Mouse (Mus musculus): ENCODE data around the gene Cd244a. TPM values are rescaled to one million over a fixed set of nuclear protein-coding genes. Genes with fewer than 3 reads are reported as not detected.

The Cd244a gene
- polyA plus RNA-seq, 1 experiment from 2014 or later = not detected

- WGBS = 74% methylated on average over 5 of the region's 5 CpGs
Measured at GRCm38 (mm10) chr1:171646429-171646940, 87.5 kb downstream of the Cd244a start.

GRCm38 (mm10) chr1:171647716-171648115 lies 88.7 kb downstream of the Cd244a start:
- 79% methylated on average over 5 of the region's 5 CpGs for WGBS
- DNase-seq (ENCODE audit: low spot score) = no peak
- no peaks in the 10 kb centered on the region for H3K36me3 ChIP-seq (ENCODE audit: control insufficient read depth, insufficient read depth, low read length)
- H3K4me3 ChIP-seq (ENCODE audit: low read depth, low read length) = no peak overlapping the region
- ATAC-seq = no peak
- no peak overlapping the region for H3K9ac ChIP-seq (ENCODE audit: low read length)
- H3K27me3 ChIP-seq (replicated peaks; ENCODE audit: control insufficient read depth, insufficient read depth, low read length) = no peaks in the 10 kb centered on the region
- no peaks in the 10 kb centered on the region for H3K9me3 ChIP-seq (replicated peaks; ENCODE audit: control insufficient read depth, low read length)
- no peak overlapping the region for H3K27ac ChIP-seq (ENCODE audit: low read depth, low read length)
- no peak overlapping the region for H3K4me2 ChIP-seq (ENCODE audit: low read length)
- no peaks in the 10 kb centered on the region for H3K4me1 ChIP-seq (ENCODE audit: control insufficient read depth, insufficient read depth, low read length)

More at GRCm38 (mm10) chr1:171646429-171646940, 87.5 kb downstream of the Cd244a start:
- ATAC-seq = no peak
- DNase-seq (ENCODE audit: low spot score) = no peak
- no peak overlapping the region for H3K4me3 ChIP-seq (ENCODE audit: low read depth, low read length)
- no peaks in the 10 kb centered on the region for H3K27me3 ChIP-seq (replicated peaks; ENCODE audit: control insufficient read depth, insufficient read depth, low read length)
- H3K36me3 ChIP-seq (ENCODE audit: control insufficient read depth, insufficient read depth, low read length) = no peaks in the 10 kb centered on the region
- H3K4me2 ChIP-seq (ENCODE audit: low read length) = no peak overlapping the region
- no peaks in the 10 kb centered on the region for H3K9me3 ChIP-seq (replicated peaks; ENCODE audit: control insufficient read depth, low read length)
- H3K9ac ChIP-seq (ENCODE audit: low read length) = no peak overlapping the region
- no peak overlapping the region for H3K27ac ChIP-seq (ENCODE audit: low read depth, low read length)
- no peaks in the 10 kb centered on the region for H3K4me1 ChIP-seq (ENCODE audit: control insufficient read depth, insufficient read depth, low read length)

GRCm38 (mm10) chr1:171648840-171649239 lies 89.8 kb downstream of the Cd244a start:
- Histone ChIP-seq H3K9me3 (replicated peaks; ENCODE audit: control insufficient read depth, low read length) (no peaks in the 10 kb centered on the region), H3K4me1 (ENCODE audit: control insufficient read depth, insufficient read depth, low read length) (no peaks in the 10 kb centered on the region), H3K4me3 (ENCODE audit: low read depth, low read length) (no peak overlapping the region), H3K27ac (ENCODE audit: low read depth, low read length) (no peak overlapping the region), H3K9ac (ENCODE audit: low read length) (no peak overlapping the region), H3K4me2 (ENCODE audit: low read length) (no peak overlapping the region), H3K36me3 (ENCODE audit: control insufficient read depth, insufficient read depth, low read length) (no peaks in the 10 kb centered on the region), H3K27me3 (replicated peaks; ENCODE audit: control insufficient read depth, insufficient read depth, low read length) (no peaks in the 10 kb centered on the region)
- WGBS = 73% methylated on average over 8 of the region's 8 CpGs
- no peak for ATAC-seq
- no peak for DNase-seq (ENCODE audit: low spot score)

GRCm38 (mm10) chr1:171652734-171653133 lies 93.7 kb downstream of the Cd244a start, which contains the start of gene Slamf7:
Gene Slamf7, minus strand, starts transcription at chr1:171653035.
- no peaks in the 10 kb centered on the region for H3K36me3 ChIP-seq (ENCODE audit: control insufficient read depth, insufficient read depth, low read length)
- ATAC-seq (no peak), DNase-seq (ENCODE audit: low spot score) (no peak)
- no peak within 1 kb of the TSS for H3K9ac ChIP-seq (ENCODE audit: low read length)
- no peaks in the 10 kb centered on the region for H3K27me3 ChIP-seq (replicated peaks; ENCODE audit: control insufficient read depth, insufficient read depth, low read length)
- H3K9me3 ChIP-seq (replicated peaks; ENCODE audit: control insufficient read depth, low read length) = no peaks in the 10 kb centered on the region
- no peak within 1 kb of the TSS for H3K27ac ChIP-seq (ENCODE audit: low read depth, low read length)
- H3K4me1 ChIP-seq (ENCODE audit: control insufficient read depth, insufficient read depth, low read length) = no peaks in the 10 kb centered on the region
- H3K4me2 ChIP-seq (ENCODE audit: low read length) = no peak within 1 kb of the TSS
- H3K4me3 ChIP-seq (ENCODE audit: low read depth, low read length) = no peak within 1 kb of the TSS
- 91% methylated on average over 5 of the region's 5 CpGs for WGBS

GRCm38 (mm10) chr1:171658561-171658991 lies 99.6 kb downstream of the Cd244a start:
- Histone ChIP-seq H3K27me3 (replicated peaks; ENCODE audit: control insufficient read depth, insufficient read depth, low read length) (no peaks in the 10 kb centered on the region), H3K36me3 (ENCODE audit: control insufficient read depth, insufficient read depth, low read length) (no peaks in the 10 kb centered on the region), H3K27ac (ENCODE audit: low read depth, low read length) (no peak overlapping the region), H3K9ac (ENCODE audit: low read length) (no peak overlapping the region), H3K9me3 (replicated peaks; ENCODE audit: control insufficient read depth, low read length) (no peaks in the 10 kb centered on the region), H3K4me3 (ENCODE audit: low read depth, low read length) (no peak overlapping the region), H3K4me2 (ENCODE audit: low read length) (no peak overlapping the region), H3K4me1 (ENCODE audit: control insufficient read depth, insufficient read depth, low read length) (no peaks in the 10 kb centered on the region)
- DNase-seq (ENCODE audit: low spot score) (peak; percentile 2), ATAC-seq (no peak)
- WGBS = 89% methylated on average over 5 of the region's 5 CpGs

Small RNAs within 50 kb of the gene (microRNA-seq; reads per million reads assigned to microRNA genes)
- gene Mir7683 = not detected

Other genes starting within 250 kb of the Cd244a start
- 53.9 and 60.5 TPM in 2 replicates for gene Dedd, start 230.0 kb upstream of the Cd244a start, polyA plus RNA-seq (2014; fragmentation: Nextera tagmentation; extraction: Ambion mirVana)
- gene Nit1, start 213.5 kb upstream of the Cd244a start, polyA plus RNA-seq (2014; fragmentation: Nextera tagmentation; extraction: Ambion mirVana) = 45.9 and 46.0 TPM in 2 replicates
- 78.3 and 82.6 TPM in 2 replicates for gene Pfdn2, start 213.5 kb upstream of the Cd244a start, polyA plus RNA-seq (2014; fragmentation: Nextera tagmentation; extraction: Ambion mirVana)
- gene Klhdc9, start 198.4 kb upstream of the Cd244a start, polyA plus RNA-seq (2014; fragmentation: Nextera tagmentation; extraction: Ambion mirVana) = 3.0 and 5.2 TPM in 2 replicates
- 0.11 and 0.32 TPM in 2 replicates for gene Nectin4, start 189.1 kb upstream of the Cd244a start, polyA plus RNA-seq (2014; fragmentation: Nextera tagmentation; extraction: Ambion mirVana)
- 0.28 and 0.39 TPM in 2 replicates for gene Arhgap30, start 170.2 kb upstream of the Cd244a start, polyA plus RNA-seq (2014; fragmentation: Nextera tagmentation; extraction: Ambion mirVana)
- gene Usf1, start 147.9 kb upstream of the Cd244a start, polyA plus RNA-seq (2014; fragmentation: Nextera tagmentation; extraction: Ambion mirVana) = 212 and 263 TPM in 2 replicates
- gene Tstd1, start 140.3 kb upstream of the Cd244a start, polyA plus RNA-seq (2014; fragmentation: Nextera tagmentation; extraction: Ambion mirVana) = 4.5 and 4.8 TPM in 2 replicates
- gene F11r, start 121.7 kb upstream of the Cd244a start, polyA plus RNA-seq (2014; fragmentation: Nextera tagmentation; extraction: Ambion mirVana) = 3.0 and 6.9 TPM in 2 replicates
- 24.3 and 26.1 TPM in 2 replicates for gene Alyref2, start 55.7 kb upstream of the Cd244a start, polyA plus RNA-seq (2014; fragmentation: Nextera tagmentation; extraction: Ambion mirVana)
- gene Itln1, start 23.9 kb upstream of the Cd244a start, polyA plus RNA-seq (2014; fragmentation: Nextera tagmentation; extraction: Ambion mirVana) = not detected in 2 replicates
- 0.10 TPM in 1 of 2 replicates, not detected in the other for gene Ly9, start 48.2 kb downstream of the Cd244a start, polyA plus RNA-seq (2014; fragmentation: Nextera tagmentation; extraction: Ambion mirVana)
- gene Slamf7, start 93.8 kb downstream of the Cd244a start, polyA plus RNA-seq (2014; fragmentation: Nextera tagmentation; extraction: Ambion mirVana) = not detected in 2 replicates
- 0.90 and 1.1 TPM in 2 replicates for gene Cd48, start 122.8 kb downstream of the Cd244a start, polyA plus RNA-seq (2014; fragmentation: Nextera tagmentation; extraction: Ambion mirVana)
- 0.22 TPM in 2 replicates for gene Slamf1, start 207.9 kb downstream of the Cd244a start, polyA plus RNA-seq (2014; fragmentation: Nextera tagmentation; extraction: Ambion mirVana)

Data from forebrain, embryonic 14.5 days (tissue).